In genomic region chr1:106394678-106395077, GRCm38 (mm10) we compare ENCODE assay signal across 10 mouse cellular contexts.
"Had no signal": no experiment of that assay in that cellular context is flagged by ENCODE, and none has a peak within 500 bp of the region (broad histone marks: within the 10 kb centered on the region; RNA-seq: fewer than 3 reads in every experiment).

No protein-coding gene starts in this region.

- DNase-seq: kidney, postnatal 14 days; lung, embryonic 14.5 days; lung, postnatal 10 days; right cerebral cortex, adult 18-20 months; right cerebral cortex, postnatal 25 days; thymus, postnatal 25 days had no signal

- H3K27ac ChIP-seq: midbrain, embryonic 12.5 days; neural tube, embryonic 15.5 days had no signal

- H3K4me1 ChIP-seq: midbrain, embryonic 12.5 days had no signal

- H3K27me3 ChIP-seq: midbrain, embryonic 12.5 days; neural tube, embryonic 15.5 days had no signal

- H3K4me3 ChIP-seq: midbrain, embryonic 12.5 days; myocyte; neural tube, embryonic 15.5 days had no signal

- H3K9me3 ChIP-seq: midbrain, embryonic 12.5 days; neural tube, embryonic 15.5 days had no signal

- H3K4me2 ChIP-seq: liver, embryonic 11.5 days; lung, embryonic 14.5 days; midbrain, embryonic 12.5 days; neural tube, embryonic 15.5 days had no signal

- H3K9ac ChIP-seq: lung, embryonic 14.5 days; midbrain, embryonic 12.5 days; neural tube, embryonic 15.5 days had no signal
